Mouse (Mus musculus) limb, embryonic 14.5 days (tissue): ENCODE measurements around the gene Axin2. TPM values are rescaled to one million over a fixed set of nuclear protein-coding genes. Genes with fewer than 3 reads are reported as not detected.

ENCODE experiments used
- ATAC-seq: fragments of 200-750 bp; cut with Nextera tagmentation; 2 replicates; pipeline ENCODE4 v1.8.0; 2017; ENCODE audit warnings: low read depth, moderate number of reproducible peaks, moderate TSS enrichment; ENCODE audit not compliant: low FRiP score
- DNase-seq: peaks from one replicate; pipeline ENCODE4 v3.0.0-alpha.2; 2015; ENCODE audit warnings: low spot score
- H3K27ac ChIP-seq: fragments of 300-500 bp; sonication (generic); replicated peaks from 2 replicates; pipeline ENCODE4 v1.5.1; 2014; ENCODE audit warnings: low read depth, mild to moderate bottlenecking, low read length, moderate library complexity, mixed read lengths
- H3K27me3 ChIP-seq: fragments of 300-500 bp; sonication (generic); 2 replicates; pipeline ENCODE4 v1.6.1; 2014; ENCODE audit warnings: low read length, mixed read lengths; ENCODE audit not compliant: control insufficient read depth, insufficient read depth
- H3K36me3 ChIP-seq: fragments of 300-500 bp; sonication (generic); 2 replicates; pipeline ENCODE4 v1.6.1; 2014; ENCODE audit warnings: mild to moderate bottlenecking, low read length, moderate library complexity, mixed read lengths; ENCODE audit not compliant: control insufficient read depth, insufficient read depth
- H3K4me1 ChIP-seq: fragments of 300-500 bp; sonication (generic); 2 replicates; pipeline ENCODE4 v1.6.1; 2014; ENCODE audit warnings: antibody characterized with exemption, low read length, mixed read lengths; ENCODE audit not compliant: control insufficient read depth, insufficient read depth
- H3K4me2 ChIP-seq: fragments of 300-500 bp; sonication (generic); replicated peaks from 2 replicates; pipeline ENCODE4 v1.6.1; 2014; ENCODE audit warnings: low read depth, mild to moderate bottlenecking, low read length, moderate library complexity; ENCODE audit not compliant: severe bottlenecking
- H3K4me3 ChIP-seq: fragments of 300-500 bp; sonication (generic); replicated peaks from 2 replicates; pipeline ENCODE4 v1.5.1; 2014; ENCODE audit warnings: low read length
- H3K9ac ChIP-seq: fragments of 300-500 bp; sonication (generic); 2 replicates; pipeline ENCODE4 v1.6.1; 2014; ENCODE audit warnings: mild to moderate bottlenecking, low read depth, low read length, moderate library complexity; ENCODE audit not compliant: severe bottlenecking
- H3K9me3 ChIP-seq: fragments of 300-500 bp; sonication (generic); 2 replicates; pipeline ENCODE4 v1.6.1; 2016; ENCODE audit warnings: low read length; ENCODE audit not compliant: control insufficient read depth
- POLR2A ChIP-seq: fragments of 200-500 bp; IDR thresholded peaks from 2 replicates; pipeline ENCODE4 v1.8.0; 2012; ENCODE audit warnings: inconsistent platforms, mild to moderate bottlenecking, moderate library complexity, borderline replicate concordance; ENCODE audit not compliant: insufficient read depth, insufficient read length; ENCODE audit errors: extremely low read depth
- WGBS: fragments of 180-500 bp; shearing (Covaris S2); extraction: QIAGEN DNeasy Blood & Tissue Kit; methylation state at CpG from one replicate; pipeline ENCODE4 v1.1.7; 2014; 5-methylcytosine and 5-hydroxymethylcytosine counted together
- polyA plus RNA-seq, 2 experiments: library from polyadenylated mRNA; depleted of rRNA in 1 of 2; stranded (reverse) in 1 of 2; unstranded in 1 of 2; fragments of >200 nt; fragmentation: Nextera tagmentation in 1 of 2; extraction: Ambion mirVana in 1 of 2; gene quantifications; 2 replicates each; pipeline versions ENCODE4 v1.2.1 to v1.2.3; 2012 to 2014

The Axin2 gene
- polyA plus RNA-seq, 2 experiments = 22.6 to 50.9 TPM

GRCm38 (mm10) chr11:108989940-108990339 lies 69.8 kb downstream of the Axin2 start:
- H3K9me3 ChIP-seq = no peaks in the 10 kb centered on the region
- DNase-seq = no peak
- no peaks in the 10 kb centered on the region for H3K27me3 ChIP-seq
- no peaks in the 10 kb centered on the region for H3K4me1 ChIP-seq
- no peak overlapping the region for H3K9ac ChIP-seq
- no peak overlapping the region for H3K4me2 ChIP-seq
- no peak for TF ChIP-seq POLR2A
- ATAC-seq = no peak
- H3K27ac ChIP-seq = no peak overlapping the region
- no peaks in the 10 kb centered on the region for H3K36me3 ChIP-seq
- H3K4me3 ChIP-seq = no peak overlapping the region
- WGBS = 82% methylated on average over 8 of the region's 8 CpGs

GRCm38 (mm10) chr11:108993414-108993813 lies 73.3 kb downstream of the Axin2 start:
- H3K4me2 ChIP-seq = no peak overlapping the region
- H3K4me1 ChIP-seq = no peaks in the 10 kb centered on the region
- H3K36me3 ChIP-seq = no peaks in the 10 kb centered on the region
- no peaks in the 10 kb centered on the region for H3K9me3 ChIP-seq
- no peak overlapping the region for H3K9ac ChIP-seq
- no peak for TF ChIP-seq POLR2A
- DNase-seq = no peak
- H3K4me3 ChIP-seq = no peak overlapping the region
- no peak for ATAC-seq
- no peak overlapping the region for H3K27ac ChIP-seq
- 92% methylated on average over 6 of the region's 6 CpGs for WGBS
- H3K27me3 ChIP-seq = no peaks in the 10 kb centered on the region

- no peak overlapping the region for H3K4me3 ChIP-seq
- H3K4me1 ChIP-seq = no peaks in the 10 kb centered on the region
- H3K4me2 ChIP-seq = no peak overlapping the region
- peaks cover 6% of the 10 kb centered on the region; the same call in 1 of the 2 replicates for H3K9me3 ChIP-seq
- H3K27ac ChIP-seq = no peak overlapping the region
- H3K27me3 ChIP-seq = no peaks in the 10 kb centered on the region
- no peak for ATAC-seq
- DNase-seq = no peak
- H3K9ac ChIP-seq = no peak overlapping the region
- TF ChIP-seq POLR2A = no peak
- WGBS = 72% methylated on average over 10 of the region's 10 CpGs
- H3K36me3 ChIP-seq = no peaks in the 10 kb centered on the region
Measured at GRCm38 (mm10) chr11:108995196-108995989, 75.2 kb downstream of the Axin2 start.

GRCm38 (mm10) chr11:108995990-108996533 lies 75.9 kb downstream of the Axin2 start:
- Histone ChIP-seq H3K9ac (no peak overlapping the region), H3K36me3 (no peaks in the 10 kb centered on the region), H3K9me3 (peaks cover 13% of the 10 kb centered on the region), H3K4me1 (no peaks in the 10 kb centered on the region), H3K27me3 (no peaks in the 10 kb centered on the region), H3K27ac (no peak overlapping the region), H3K4me2 (no peak overlapping the region), H3K4me3 (no peak overlapping the region)
- DNase-seq (no peak), ATAC-seq (no peak)
- WGBS = 85% methylated on average over 2 of the region's 2 CpGs
- no peak for TF ChIP-seq POLR2A

GRCm38 (mm10) chr11:108997816-108998215 lies 77.7 kb downstream of the Axin2 start:
- ATAC-seq (no peak), DNase-seq (no peak)
- no peak for TF ChIP-seq POLR2A
- Histone ChIP-seq H3K36me3 (no peaks in the 10 kb centered on the region), H3K4me1 (no peaks in the 10 kb centered on the region), H3K4me2 (no peak overlapping the region), H3K9me3 (peaks cover 15% of the 10 kb centered on the region), H3K27me3 (no peaks in the 10 kb centered on the region), H3K27ac (no peak overlapping the region), H3K9ac (no peak overlapping the region), H3K4me3 (no peak overlapping the region)
- 93% methylated on average over 3 of the region's 3 CpGs for whole genome bisulfite sequencing

Other genes starting within 250 kb of the Axin2 start
- gene E030025P04Rik, start 224.0 kb downstream of the Axin2 start, polyA plus RNA-seq (2012; rRNA removed) = not detected in 2 replicates
- gene E030025P04Rik, start 224.0 kb downstream of the Axin2 start, polyA plus RNA-seq (2014; fragmentation: Nextera tagmentation; extraction: Ambion mirVana) = not detected in 2 replicates